Mouse (Mus musculus) inflammation-experienced regulatory T-cells, adult 6 months (primary cell): Measurements from ENCODE around the gene Clec4n. TPM values are rescaled to one million over a fixed set of nuclear protein-coding genes. Genes with fewer than 3 reads are reported as not detected.
"Not testable (repeated sequence)": the region's sequence is repeated elsewhere in the genome, so short reads cannot be mapped to it uniquely, and the experiment has no call there.

Experiments used
- ATAC-seq: one replicate; pipeline ENCODE4 v1.8.0; 2017
- polyA plus RNA-seq, 3 experiments: library from polyadenylated mRNA; unstranded; fragments of 100-300 nt; shearing (Covaris generic); gene quantifications; one replicate each; pipeline ENCODE4 v1.2.1; 2017

The Clec4n gene
- polyA plus RNA-seq: under 1 TPM in 1 of 3 experiments, not detected in 2; 0.40 TPM

DNA sequence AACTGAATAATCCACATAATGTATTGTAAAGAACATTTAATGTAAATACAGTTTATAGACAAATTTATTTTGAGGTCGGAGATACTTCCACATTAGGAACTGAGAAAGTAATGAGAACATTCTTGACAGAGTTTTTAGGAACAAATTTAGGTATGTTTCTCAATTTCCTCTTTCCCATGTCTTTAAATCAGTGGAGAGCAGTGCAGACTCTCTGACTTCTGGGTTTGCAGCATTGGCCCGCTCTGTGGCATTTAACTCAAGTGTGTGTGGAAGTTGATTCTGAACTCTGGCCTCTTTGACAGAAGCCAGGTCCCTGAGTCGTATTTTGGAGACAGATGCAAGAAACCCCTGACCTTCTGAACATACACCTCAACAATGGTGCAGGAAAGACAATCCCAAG lies at the start of gene Clec4n:
Gene Clec4n (plus strand): TSS at position 200 of the 400 bp plus-strand sequence.
- ATAC-seq: no peak

DNA sequence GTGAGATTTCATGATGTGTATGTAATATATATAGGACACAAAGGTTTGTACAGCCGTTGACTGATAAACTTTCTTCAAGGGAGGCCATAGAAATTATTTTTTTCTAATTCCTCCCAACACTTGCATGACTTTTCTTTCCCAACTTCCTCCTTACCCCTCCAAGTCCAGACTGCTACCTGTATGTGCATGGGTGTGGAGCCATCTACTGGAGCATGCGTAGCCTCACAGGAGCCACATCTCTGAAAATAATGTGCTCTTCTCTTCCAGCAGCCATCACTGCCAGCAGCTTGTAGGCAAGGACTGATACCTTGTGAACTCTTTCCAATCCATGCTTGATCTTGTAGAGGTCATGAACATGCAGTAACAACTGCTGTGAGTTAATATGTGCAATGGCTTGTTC lies 44.8 kb upstream of the Clec4n start:
- not testable (repeated sequence) for ATAC-seq

DNA sequence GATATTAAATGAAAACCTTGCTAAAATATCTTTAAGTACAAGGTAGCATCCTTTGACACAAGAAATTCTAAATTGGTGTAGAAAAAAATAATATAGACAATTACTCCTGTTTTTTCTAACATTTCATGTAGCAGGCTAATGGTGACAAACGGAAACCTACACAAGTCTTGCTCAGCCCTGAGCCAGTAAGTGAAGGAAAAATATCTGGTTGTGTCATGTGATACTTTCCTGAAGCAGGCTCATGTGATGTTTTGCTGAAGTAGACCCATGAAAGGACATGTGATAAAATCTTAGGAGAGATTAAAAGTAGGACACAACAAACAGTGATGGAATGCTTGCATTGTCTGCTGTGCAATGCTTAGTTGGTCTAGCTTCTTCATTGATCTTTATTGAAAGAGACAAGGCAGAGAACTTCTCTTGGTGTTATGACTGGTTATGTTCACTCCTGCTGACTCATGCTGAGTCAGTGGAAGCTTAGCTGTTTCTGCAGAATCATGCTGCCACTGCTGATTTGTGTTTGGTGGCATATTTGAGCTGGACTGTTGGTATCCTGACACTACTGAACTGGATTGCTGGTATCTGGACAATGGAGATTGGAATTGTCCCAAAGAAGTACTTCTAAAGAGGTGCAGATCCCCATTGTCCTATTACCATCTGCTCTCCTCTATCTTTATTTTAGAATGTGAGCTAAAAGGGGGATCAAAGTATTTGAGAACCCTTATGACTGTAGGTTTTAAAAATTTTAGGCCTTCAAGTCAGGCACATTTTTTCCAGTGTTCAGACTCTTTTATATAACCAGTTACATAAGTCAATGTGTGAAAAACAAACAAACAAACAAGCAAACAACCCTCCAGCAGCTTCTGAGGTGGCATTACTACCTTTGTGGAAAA lies 22.2 kb upstream of the Clec4n start:
- ATAC-seq: no peak

DNA sequence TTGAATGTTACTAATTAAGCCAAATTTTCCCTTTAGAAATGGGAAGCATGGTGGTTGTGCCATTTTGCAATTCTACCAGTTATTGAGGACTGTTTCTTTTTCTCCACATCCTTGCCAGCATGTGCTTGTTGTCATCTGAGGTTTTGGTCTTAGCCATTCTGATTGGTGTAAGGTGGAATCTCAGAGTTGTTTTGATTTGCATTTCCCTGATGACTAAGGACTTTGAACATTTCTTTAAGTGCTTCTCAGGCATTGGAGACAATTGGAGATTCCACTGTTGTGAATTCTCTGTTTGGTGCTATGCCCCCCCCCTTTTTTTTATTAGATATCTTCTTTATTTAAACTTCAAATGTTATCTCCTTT lies 21.6 kb upstream of the Clec4n start:
- not testable (repeated sequence) for ATAC-seq

DNA sequence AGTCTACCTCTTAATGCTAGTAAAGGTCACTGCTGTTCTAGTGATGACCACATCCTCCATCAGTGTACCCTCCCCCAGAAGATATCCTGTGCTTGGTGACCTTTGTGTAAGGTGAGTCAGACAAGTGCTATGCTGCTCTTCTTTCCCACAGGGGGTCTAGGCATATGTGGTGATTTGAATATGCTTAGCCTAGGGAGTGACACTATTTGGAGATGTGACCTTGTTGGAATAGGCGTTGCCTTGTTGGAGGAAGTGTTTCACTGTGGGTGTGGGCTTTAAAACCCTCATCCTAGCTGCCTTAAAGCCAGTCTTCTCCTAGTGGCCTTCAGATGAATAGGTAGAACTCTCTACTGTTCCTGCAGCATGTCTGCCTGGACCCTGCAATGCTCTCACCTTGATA lies 17.9 kb upstream of the Clec4n start:
- ATAC-seq: no peak

DNA sequence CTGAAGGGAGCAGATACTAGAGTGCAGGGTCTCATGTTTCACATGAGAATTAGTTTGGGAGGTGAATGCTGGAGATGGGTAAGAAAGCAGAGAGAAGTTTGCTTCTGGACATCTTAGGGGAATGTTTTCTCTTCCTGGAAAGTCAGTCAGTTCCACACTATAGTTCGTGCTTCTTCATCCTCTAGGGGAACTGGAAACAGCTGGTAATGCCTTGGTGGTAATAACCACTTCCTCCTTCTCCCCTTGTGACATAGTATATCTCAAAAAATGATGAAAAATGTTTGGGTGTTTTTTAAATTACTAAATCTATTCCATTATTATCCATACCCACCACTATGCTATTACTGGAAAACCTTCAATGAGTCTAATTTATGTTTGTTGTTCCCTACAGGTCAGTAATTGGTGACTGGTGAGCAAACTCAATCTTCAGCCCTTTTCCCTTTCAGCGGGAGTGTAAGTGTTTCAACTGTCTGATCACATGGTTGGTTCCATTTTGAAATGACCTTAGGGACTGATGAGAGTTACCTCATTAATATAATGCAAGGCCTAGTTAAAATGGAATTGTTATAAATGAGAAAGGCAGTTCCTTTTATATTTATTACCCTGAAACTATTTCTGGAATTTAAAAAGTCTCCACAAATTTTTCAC lies 2.0 kb upstream of the Clec4n start:
- ATAC-seq: no peak

DNA sequence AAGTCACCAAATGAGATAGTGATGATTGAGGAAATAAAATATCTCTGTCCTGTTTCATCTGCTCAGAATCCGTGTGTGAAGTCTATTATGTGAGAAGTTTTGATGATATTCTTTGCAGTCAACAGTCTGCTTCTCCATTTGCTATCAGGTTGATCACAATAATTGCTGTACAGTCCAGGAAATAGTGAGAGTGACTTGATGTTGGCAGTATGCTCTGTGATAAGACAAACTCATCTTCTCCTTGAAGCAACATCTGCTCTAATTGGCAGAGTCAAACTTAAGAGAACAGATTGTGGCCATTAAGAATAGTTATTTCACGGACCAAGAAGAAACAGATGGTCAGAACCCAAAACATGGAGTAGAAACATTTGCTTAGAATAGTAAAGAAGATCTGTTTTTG lies 1.5 kb downstream of the Clec4n start:
- ATAC-seq: no peak

DNA sequence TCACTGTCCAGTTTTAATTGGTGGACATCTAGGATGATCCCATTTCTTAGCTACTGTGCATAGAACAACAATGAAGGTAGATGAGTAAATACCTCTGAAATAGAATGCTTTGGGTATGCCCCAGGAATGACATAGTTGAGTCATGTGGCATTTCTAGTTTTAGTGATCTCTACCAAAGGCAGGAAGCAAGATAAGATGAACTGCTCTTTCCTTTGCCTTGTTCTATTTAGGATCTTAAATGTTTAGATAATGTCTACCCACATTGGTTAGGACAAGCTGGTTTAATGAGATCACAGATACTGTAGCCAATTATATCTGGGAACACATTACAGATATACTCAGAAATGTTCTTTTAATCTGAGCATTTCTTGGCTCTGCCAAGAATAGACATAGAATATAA lies 7.9 kb downstream of the Clec4n start:
- ATAC-seq: no peak

DNA sequence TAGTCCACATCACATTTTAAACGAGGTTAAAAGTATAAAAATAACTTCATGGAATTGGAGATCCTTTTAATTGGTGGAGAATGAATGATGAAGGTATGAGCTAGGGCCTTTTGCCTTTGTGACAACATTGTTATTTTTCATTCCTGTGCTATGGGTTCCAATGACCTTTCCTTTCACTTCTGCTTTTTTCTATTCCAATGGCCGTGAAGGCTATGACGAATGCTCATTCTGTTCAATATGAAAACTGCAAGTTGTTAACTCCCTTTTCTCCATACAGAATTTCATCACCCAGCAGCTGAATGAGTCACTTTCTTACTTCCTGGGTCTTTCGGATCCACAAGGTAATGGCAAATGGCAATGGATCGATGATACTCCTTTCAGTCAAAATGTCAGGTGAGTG lies 14.6 kb downstream of the Clec4n start:
- ATAC-seq: no peak

DNA sequence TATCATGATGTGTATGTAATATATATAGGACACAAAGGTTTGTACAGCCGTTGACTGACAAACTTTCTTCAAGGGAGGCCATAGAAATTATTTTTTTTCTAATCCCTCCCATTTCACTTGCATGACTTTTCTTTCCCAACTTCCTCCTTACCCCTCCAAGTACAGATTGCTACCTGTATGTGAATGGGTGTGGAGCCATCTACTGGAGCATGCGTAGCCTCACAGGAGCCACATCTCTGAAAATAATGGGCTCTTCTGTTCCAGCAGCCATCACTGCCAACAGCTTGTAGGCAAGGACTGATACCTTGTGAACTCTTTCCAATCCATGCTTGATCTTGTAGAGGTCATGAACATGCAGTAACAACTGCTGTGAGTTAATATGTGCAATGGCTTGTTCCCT lies 19.2 kb downstream of the Clec4n start:
- not testable (repeated sequence) for ATAC-seq

DNA sequence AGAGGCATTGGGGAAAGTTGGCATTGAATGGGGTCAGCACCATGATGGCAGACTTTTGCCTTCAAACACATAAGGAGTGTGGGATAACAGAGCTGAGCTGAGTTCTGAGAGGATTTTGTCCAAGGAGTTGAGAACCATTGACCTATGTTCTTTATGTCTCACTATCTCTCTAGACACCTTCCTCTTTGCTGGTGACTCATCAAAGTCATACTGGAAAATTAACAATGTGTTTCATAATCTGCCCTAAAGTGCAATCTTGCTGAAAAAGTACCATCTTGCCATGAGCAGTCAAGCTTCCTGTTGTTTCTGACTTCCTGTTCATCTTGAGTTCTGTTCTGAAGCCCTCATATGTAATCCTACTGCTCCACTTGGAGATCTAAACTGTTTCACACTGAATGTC lies 23.1 kb downstream of the Clec4n start:
- ATAC-seq: no peak

DNA sequence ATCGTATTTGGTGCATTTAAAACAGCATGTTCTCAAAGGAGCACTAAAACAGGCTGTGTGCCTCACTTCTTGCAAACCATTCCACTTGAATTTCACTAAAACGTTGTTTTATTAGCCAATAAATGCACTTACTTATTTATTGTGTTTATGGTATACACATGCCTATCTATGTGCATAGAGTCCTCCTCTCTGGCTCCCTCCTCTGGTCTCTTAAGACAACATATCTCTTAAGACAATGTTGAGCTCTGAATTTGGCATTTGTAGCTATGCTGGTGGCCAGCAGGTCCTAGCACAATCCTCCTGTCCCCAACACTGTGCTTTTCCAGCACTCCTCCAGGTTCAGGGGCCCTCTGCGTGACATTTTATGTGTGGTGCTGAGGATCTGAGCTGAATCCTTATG lies 29.3 kb downstream of the Clec4n start:
- ATAC-seq: no peak

DNA sequence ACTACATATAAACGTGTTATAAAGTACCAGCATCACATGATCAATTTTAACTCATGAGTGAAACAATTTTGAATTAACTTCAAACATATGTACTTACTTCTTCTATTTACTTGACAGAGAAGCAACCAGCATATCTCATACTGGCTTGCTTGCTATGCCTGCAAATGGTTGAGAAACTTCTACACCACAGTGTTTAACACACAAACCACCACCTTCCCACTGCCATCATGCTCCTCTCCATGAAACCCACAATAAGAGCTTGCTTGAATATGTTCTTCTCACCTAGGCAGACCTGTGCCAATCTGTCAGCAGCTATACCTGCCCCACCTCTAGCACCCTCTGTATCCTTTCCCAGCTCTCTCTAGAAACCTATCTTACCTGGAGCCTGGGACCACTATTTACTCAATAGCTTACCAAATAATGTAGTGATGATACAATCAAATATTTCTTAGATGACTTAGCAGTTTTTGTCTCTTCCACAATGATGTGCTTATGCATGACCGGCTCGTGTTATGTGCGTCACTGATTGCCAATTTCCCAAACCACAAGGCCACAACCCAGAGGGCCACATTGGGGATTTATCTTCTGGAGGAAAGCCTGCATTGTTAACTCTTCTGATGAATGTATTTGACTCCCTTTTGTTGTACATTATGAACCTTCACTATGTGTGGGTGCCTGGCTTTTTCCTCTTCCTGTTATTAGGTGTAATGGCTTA lies 30.4 kb downstream of the Clec4n start:
- ATAC-seq: no peak

DNA sequence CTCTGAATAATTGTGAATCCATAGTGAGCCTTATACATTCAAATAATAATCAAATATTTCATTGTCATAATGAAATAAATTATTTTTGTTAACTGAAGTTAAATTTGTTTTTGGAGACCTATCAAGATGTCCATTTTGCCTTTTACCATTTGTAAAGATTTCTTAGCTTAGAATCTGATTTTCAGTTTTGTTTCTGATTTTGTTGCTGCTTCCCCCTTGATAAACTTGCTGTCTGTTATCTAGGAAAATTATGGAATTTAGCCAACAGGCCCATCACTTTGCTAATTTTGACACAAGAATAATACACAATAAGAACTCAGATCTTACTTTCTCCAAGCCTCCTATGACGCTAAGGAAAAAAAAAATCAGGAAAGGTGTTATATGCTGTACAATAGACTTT lies 31.2 kb downstream of the Clec4n start:
- ATAC-seq: no peak

DNA sequence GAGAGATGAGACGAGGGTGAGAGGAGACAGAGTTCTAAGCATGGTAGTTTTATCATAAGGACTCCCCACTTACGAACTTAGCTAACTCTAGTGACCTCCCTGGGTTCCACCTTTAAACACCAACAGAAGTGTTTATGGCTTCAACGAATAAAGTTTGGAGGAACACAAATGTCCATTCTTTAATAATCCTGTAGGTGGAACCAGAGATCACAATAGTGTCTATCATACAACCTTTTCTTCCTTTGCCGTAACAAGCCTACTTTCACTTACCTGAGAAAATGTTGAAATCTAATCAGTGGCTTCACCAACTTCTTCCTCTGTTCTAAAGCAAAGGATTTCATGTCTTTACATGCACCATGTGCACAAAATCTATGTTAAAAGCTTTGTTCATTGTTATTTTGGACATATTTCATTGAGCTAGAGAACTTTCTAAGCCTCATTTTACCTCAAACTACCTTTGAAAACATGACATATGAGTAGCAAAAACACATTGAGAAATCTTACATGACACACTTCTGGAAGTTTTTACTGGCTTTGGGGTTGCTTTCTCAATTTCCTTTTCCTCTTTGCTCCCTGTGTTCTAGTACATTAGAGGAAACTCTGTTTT lies 32.0 kb downstream of the Clec4n start, which contains the start of gene Clec4d:
Gene Clec4d (plus strand): TSS at position 557 of the 607 bp plus-strand sequence.
- no peak for ATAC-seq

DNA sequence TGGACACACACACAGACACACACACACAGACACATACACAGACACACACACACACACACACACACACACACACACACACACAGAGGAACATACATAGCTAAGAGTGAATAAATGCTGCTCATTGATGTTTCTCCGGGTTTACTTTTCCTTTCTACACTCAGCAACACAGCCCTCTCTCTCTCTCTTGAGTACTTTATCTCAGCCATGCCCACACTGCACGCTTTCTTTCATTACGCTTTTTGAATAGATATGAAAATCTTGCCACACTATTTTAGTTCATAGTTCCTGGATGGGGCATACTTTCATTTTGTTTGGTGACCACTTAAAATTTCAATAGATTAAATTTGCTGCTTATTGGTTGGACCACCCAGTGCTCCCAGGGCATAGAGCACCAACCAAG lies 34.6 kb downstream of the Clec4n start:
- no peak for ATAC-seq

DNA sequence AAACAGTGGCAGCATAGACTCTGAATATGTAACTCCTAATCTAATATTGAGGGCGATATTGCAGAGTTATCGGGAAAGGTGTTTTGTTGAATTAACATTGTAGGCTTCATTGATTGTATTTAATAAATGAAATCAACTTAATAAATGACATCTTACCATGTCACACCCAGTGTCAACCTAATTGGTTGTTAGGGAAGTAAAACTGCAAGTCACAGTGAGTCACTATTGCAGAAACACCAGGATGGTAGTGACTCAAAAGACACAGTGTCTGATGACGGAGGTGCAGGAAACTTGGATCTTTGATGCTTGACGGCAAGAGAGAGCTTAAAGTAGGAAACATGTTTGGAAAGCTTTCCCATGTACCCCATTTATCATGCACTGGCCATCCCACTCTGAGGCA lies 36.2 kb downstream of the Clec4n start:
- ATAC-seq: no peak

DNA sequence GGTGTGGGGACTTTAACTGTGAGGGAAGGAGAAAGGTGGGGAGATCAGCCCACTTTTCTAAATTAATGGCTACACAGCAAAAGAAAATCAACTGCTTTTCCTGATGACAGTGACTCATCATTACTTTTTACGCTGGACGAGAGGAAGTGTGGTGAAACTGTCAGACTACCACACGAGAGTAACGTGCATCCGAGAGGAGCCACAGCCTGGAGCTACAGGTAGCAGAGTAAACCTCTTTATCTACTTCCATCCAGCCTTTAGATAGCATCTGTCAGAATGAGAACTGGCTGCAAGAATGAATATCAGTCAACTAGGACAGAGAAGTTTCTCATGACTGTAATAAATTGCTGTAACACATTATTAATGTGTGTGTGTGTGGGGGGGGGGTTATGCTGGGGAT lies 37.3 kb downstream of the Clec4n start:
- ATAC-seq: no peak

DNA sequence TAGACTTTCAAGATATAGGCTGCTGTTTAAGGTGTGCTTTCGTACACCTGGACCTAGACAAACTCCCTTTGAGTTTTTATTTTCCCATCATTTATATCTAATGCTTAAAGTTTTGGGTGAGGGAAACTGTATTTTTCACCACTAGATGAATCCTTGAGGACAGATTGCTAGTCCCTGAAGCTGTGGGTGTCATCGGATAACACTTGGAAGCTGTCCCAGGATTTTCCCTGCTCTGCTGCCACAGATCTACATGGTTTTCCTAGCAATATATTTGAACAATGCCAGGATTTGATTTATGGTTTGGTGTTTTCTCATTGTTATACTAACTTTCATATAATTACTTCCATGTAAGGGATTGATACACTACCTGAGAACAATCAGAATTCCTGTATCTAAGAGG lies 49.8 kb downstream of the Clec4n start:
- ATAC-seq: no peak

DNA sequence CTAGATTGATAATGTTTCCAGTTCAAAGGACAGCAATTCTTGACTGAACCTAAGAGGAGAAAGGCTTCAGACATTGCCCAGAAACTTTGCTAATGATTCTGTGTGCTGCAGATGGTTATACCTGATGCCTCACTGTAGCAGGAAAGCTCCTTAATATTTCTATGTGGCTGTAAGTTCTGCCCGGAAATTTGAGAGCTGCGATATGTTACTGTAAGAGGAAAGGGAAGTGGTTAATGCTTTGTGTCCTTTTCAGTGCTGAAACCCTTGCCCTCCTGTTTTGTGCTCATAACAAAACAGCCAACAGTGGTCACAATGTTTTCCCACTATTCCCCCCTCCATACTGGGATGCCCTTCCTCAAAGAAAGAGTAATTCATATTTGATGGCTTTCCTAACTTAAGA lies 56.7 kb downstream of the Clec4n start:
- ATAC-seq: no peak

DNA sequence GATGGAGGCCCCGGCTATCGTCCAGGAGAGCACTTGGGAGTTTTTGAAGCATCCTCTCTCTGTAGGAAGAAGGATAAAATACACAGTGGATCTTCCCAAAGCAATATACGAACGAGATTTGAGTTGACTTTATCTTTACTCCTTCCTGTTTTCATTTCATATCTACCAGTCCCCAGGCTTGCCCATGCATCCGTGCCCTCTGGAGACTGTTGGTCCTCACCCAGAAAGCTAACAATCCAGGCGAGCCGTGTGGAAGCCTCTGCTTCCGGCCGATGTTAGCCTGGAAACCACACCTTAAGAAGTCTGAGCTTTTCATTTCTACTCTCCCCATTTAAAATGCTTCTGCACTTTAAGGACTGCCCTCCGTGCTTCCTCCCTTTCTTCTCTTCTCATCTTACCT lies 59.3 kb downstream of the Clec4n start:
- no peak for ATAC-seq

DNA sequence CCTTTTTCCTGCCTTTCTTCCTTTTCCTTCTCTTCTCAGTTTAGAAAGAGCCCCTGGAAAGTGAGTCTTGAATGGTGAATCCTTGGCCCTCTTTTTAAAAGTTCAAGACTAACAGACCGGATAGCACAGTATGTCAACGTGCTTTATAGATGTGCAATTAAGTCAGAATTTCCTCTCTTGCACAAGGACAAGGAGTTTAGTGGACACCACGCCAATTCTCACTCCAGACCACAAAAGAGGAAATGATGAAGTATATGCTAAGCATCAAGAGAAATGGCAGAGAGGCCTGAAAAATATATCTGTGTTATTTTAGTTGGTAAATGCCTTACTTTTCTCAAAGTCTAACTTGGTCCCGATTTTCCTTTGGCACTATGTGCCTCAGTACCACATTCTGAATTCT lies 60.1 kb downstream of the Clec4n start, which contains the start of gene Clec4e:
Gene Clec4e (minus strand): TSS at position 118 of the 400 bp plus-strand sequence.
- ATAC-seq: no peak
